In genomic region chr9:65293580-65293972, GRCm38 (mm10) we compare ENCODE assay signal across 8 mouse cellular contexts. TPM values are rescaled to one million over a fixed set of nuclear protein-coding genes. Genes with fewer than 3 reads are reported as not detected.
DNase-seq lines count a peak whose midpoint lies in the region; ATAC-seq and TF ChIP-seq lines count a peak whose summit lies in the region.

No protein-coding gene starts in this region.

- peak overlapping the region; percentile 69 for H3K4me3 ChIP-seq in kidney, adult 2 months (ENCODE audit: insufficient read depth, low read depth, low read length)
- H3K4me3 ChIP-seq in bone marrow macrophage, adult 2 months (ENCODE audit: insufficient read depth, low read length): peak overlapping the region; percentile 87
- H3K4me3 ChIP-seq in hindbrain, embryonic 12.5 days: peak overlapping the region; percentile 95
- peak overlapping the region; percentile 81 for H3K4me3 ChIP-seq in midbrain, embryonic 10.5 days

- WGBS in kidney, adult 2 months: under 1% methylated on average over 9 of the region's 9 CpGs
- 2% methylated on average over 9 of the region's 9 CpGs for WGBS in hindbrain, embryonic 12.5 days
- 2% methylated on average over 9 of the region's 9 CpGs for WGBS in midbrain, embryonic 10.5 days

- H3K27ac ChIP-seq in kidney, adult 2 months (ENCODE audit: insufficient read depth, low read depth, low read length): peak overlapping the region; percentile 97
- H3K27ac ChIP-seq in bone marrow macrophage, adult 2 months (ENCODE audit: insufficient read depth, low read depth, low read length): peak overlapping the region; percentile 78
- peak overlapping the region; percentile 19; the same call in 1 of the 2 replicates for H3K27ac ChIP-seq in hindbrain, embryonic 12.5 days
- peak overlapping the region; percentile 90 for H3K27ac ChIP-seq in midbrain, embryonic 10.5 days (replicated peaks)

- H3K36me3 ChIP-seq in kidney, adult 2 months (ENCODE audit: control insufficient read depth, insufficient read depth, low read length): no peaks in the 10 kb centered on the region; the same call in 1 of the 2 replicates
- no peaks in the 10 kb centered on the region for H3K36me3 ChIP-seq in hindbrain, embryonic 12.5 days
- H3K36me3 ChIP-seq in midbrain, embryonic 10.5 days: peaks cover 9% of the 10 kb centered on the region

- peak; percentile 23; the same call in 1 of the 2 replicates for ATAC-seq in hindbrain, embryonic 12.5 days (ENCODE audit: low FRiP score)

- TF ChIP-seq POLR2A in kidney, adult 2 months (IDR thresholded peaks at IDR 0.05; ENCODE audit: low read depth, low read length): no peak
- TF ChIP-seq POLR2A in bone marrow macrophage, adult 2 months (IDR thresholded peaks at IDR 0.05; ENCODE audit: borderline replicate concordance, low read depth, low read length): no peak

- peak overlapping the region; percentile 96 for H3K9ac ChIP-seq in hindbrain, embryonic 12.5 days

- peaks cover 27% of the 10 kb centered on the region for H3K4me1 ChIP-seq in kidney, adult 2 months (ENCODE audit: control insufficient read depth, insufficient read depth, low read length)
- peaks cover 6% of the 10 kb centered on the region for H3K4me1 ChIP-seq in bone marrow macrophage, adult 2 months (ENCODE audit: control insufficient read depth, insufficient read depth, low read length)
- H3K4me1 ChIP-seq in hindbrain, embryonic 12.5 days: peaks cover 20% of the 10 kb centered on the region
- H3K4me1 ChIP-seq in midbrain, embryonic 10.5 days: peaks cover 24% of the 10 kb centered on the region

- TF ChIP-seq CTCF in kidney, adult 2 months (conservative IDR thresholded peaks at IDR 0.05; ENCODE audit: insufficient read depth, insufficient read length, low read depth, low read length): no peak
- no peak for TF ChIP-seq CTCF in bone marrow macrophage, adult 2 months (IDR thresholded peaks at IDR 0.05; ENCODE audit: low read depth, low read length)

- peak overlapping the region; percentile 54 for H3K4me2 ChIP-seq in hindbrain, embryonic 12.5 days (replicated peaks)

- no peaks in the 10 kb centered on the region for H3K27me3 ChIP-seq in kidney, adult 2 months (replicated peaks; ENCODE audit: control insufficient read depth, insufficient read depth, low read length)
- H3K27me3 ChIP-seq in hindbrain, embryonic 12.5 days: no peaks in the 10 kb centered on the region
- H3K27me3 ChIP-seq in midbrain, embryonic 10.5 days (ENCODE audit: low read depth, poor library complexity, severe bottlenecking): no peaks in the 10 kb centered on the region

- no peak for DNase-seq in kidney, adult 2 months
- no peak for DNase-seq in kidney, postnatal 14 days
- peak; percentile 17 for DNase-seq in midbrain, embryonic 10.5 days (ENCODE audit: low spot score)
- DNase-seq in urinary bladder, postnatal 4 days (ENCODE audit: low spot score in 2 of 2): no peak
- no peak for DNase-seq in gastrocnemius, postnatal 36 days
- DNase-seq in frontal cortex, postnatal 10 days (ENCODE audit: low spot score in 2 of 2): no peak

- no peaks in the 10 kb centered on the region for H3K9me3 ChIP-seq in hindbrain, embryonic 12.5 days (replicated peaks)
- no peaks in the 10 kb centered on the region for H3K9me3 ChIP-seq in midbrain, embryonic 10.5 days (replicated peaks)

- intact Hi-C loops in gastrocnemius, postnatal 36 days (cut with DNase I): no loop called here

RNA-seq across cellular contexts. Expression of gene Clpx, which starts 0.5 kb away (rescaled TPM):
- 24.4 and 25.8 TPM in 2 replicates for polyA plus RNA-seq in kidney, adult 2 months (2012; rRNA removed)
- polyA plus RNA-seq in bone marrow macrophage, adult 2 months (2012; ENCODE audit: insufficient read depth, insufficient read length, missing spikeins): 19.2 and 20.8 TPM in 2 replicates
- polyA plus RNA-seq in hindbrain, embryonic 12.5 days (2016; fragmentation: Nextera tagmentation; extraction: Ambion mirVana): 47.4 and 54.7 TPM in 2 replicates
- polyA plus RNA-seq in midbrain, embryonic 10.5 days (2016; fragmentation: Nextera tagmentation; extraction: Ambion mirVana): 41.6 and 42.3 TPM in 2 replicates
- 10 to 100 TPM; 46.9 to 65.0 TPM for total RNA-seq in gastrocnemius, postnatal 36 days (2021)

RNA-seq across cellular contexts. Expression of gene Cilp, which starts 28.6 kb away (rescaled TPM):
- 1.1 and 1.4 TPM in 2 replicates for polyA plus RNA-seq in kidney, adult 2 months (2012; rRNA removed)
- not detected in 2 replicates for polyA plus RNA-seq in bone marrow macrophage, adult 2 months (2012; ENCODE audit: insufficient read depth, insufficient read length, missing spikeins)
- 0.41 and 0.73 TPM in 2 replicates for polyA plus RNA-seq in hindbrain, embryonic 12.5 days (2016; fragmentation: Nextera tagmentation; extraction: Ambion mirVana)
- polyA plus RNA-seq in midbrain, embryonic 10.5 days (2016; fragmentation: Nextera tagmentation; extraction: Ambion mirVana): 0.04 and 0.17 TPM in 2 replicates
- 10 to 100 TPM; 13.6 to 24.2 TPM for total RNA-seq in gastrocnemius, postnatal 36 days (2021)

RNA-seq across cellular contexts. Expression of gene Pdcd7, which starts 52.3 kb away (rescaled TPM):
- 6.0 and 6.1 TPM in 2 replicates for polyA plus RNA-seq in kidney, adult 2 months (2012; rRNA removed)
- polyA plus RNA-seq in bone marrow macrophage, adult 2 months (2012; ENCODE audit: insufficient read depth, insufficient read length, missing spikeins): 11.1 and 15.9 TPM in 2 replicates
- polyA plus RNA-seq in hindbrain, embryonic 12.5 days (2016; fragmentation: Nextera tagmentation; extraction: Ambion mirVana): 13.3 and 14.0 TPM in 2 replicates
- polyA plus RNA-seq in midbrain, embryonic 10.5 days (2016; fragmentation: Nextera tagmentation; extraction: Ambion mirVana): 8.1 and 8.4 TPM in 2 replicates
- total RNA-seq in gastrocnemius, postnatal 36 days (2021): 10 to 100 TPM; 10.3 to 12.6 TPM

Comparison
In these comparisons a context has a peak if more than half of its experiments do, and no peak if none do; other contexts are left out.
1. H3K27ac ChIP-seq: peak in every context shown above with its lines; median percentile 97 in kidney, adult 2 months; 90 in midbrain, embryonic 10.5 days; 78 in bone marrow macrophage, adult 2 months; 19 in hindbrain, embryonic 12.5 days.